In genomic region chr13:49538693-49539092, GRCm38 (mm10) we compare ENCODE assay signal across 33 mouse cellular contexts. TPM values are rescaled to one million over a fixed set of nuclear protein-coding genes. Genes with fewer than 3 reads are reported as not detected.
A peak's percentile ranks its signal among the peaks of the same experiment; 100 is the strongest.
DNase-seq lines count a peak whose midpoint lies in the region; ATAC-seq and TF ChIP-seq lines count a peak whose summit lies in the region.
"Had no signal": no experiment of that assay in that cellular context is flagged by ENCODE, and none has a peak within 500 bp of the region (broad histone marks: within the 10 kb centered on the region; RNA-seq: fewer than 3 reads in every experiment).

No protein-coding gene starts in this region.

- no peak overlapping the region for H3K4me2 ChIP-seq in kidney, postnatal 0 days (ENCODE audit: low read length)
- no peak overlapping the region for H3K4me2 ChIP-seq in embryonic facial prominence, embryonic 13.5 days
- no peak overlapping the region for H3K4me2 ChIP-seq in limb, embryonic 15.5 days
- H3K4me2 ChIP-seq: forebrain, embryonic 15.5 days; heart, embryonic 12.5 days; hindbrain, embryonic 15.5 days; kidney, embryonic 15.5 days; liver, embryonic 11.5 days; midbrain, embryonic 13.5 days; neural tube, embryonic 15.5 days had no signal

- no peak for TF ChIP-seq POLR2A in kidney, adult 2 months (IDR thresholded peaks at IDR 0.05; ENCODE audit: low read depth, low read length)

- H3K9ac ChIP-seq in kidney, postnatal 0 days (ENCODE audit: low read depth, low read length): no peak overlapping the region
- H3K9ac ChIP-seq in embryonic facial prominence, embryonic 13.5 days: no peak overlapping the region
- H3K9ac ChIP-seq in limb, embryonic 15.5 days: no peak overlapping the region
- H3K9ac ChIP-seq: forebrain, embryonic 15.5 days; heart, embryonic 12.5 days; hindbrain, embryonic 15.5 days; kidney, embryonic 15.5 days; midbrain, embryonic 13.5 days; neural tube, embryonic 15.5 days had no signal

- no peak overlapping the region for H3K27ac ChIP-seq in kidney, postnatal 0 days
- H3K27ac ChIP-seq in kidney, adult 2 months (ENCODE audit: insufficient read depth, low read depth, low read length): no peak overlapping the region
- peak overlapping the region; percentile 51; the same call in 1 of the 2 replicates for H3K27ac ChIP-seq in embryonic facial prominence, embryonic 13.5 days
- 0 out of 2 replicates have a peak overlapping the region, but pooled peaks have one; percentile 35 for H3K27ac ChIP-seq in limb, embryonic 15.5 days
- H3K27ac ChIP-seq: forebrain, embryonic 10.5 days; forebrain, embryonic 15.5 days; heart, adult 2 months; hindbrain, embryonic 10.5 days; hindbrain, embryonic 15.5 days; kidney, embryonic 15.5 days; layer of hippocampus, adult 2 months; midbrain, embryonic 13.5 days; neural tube, embryonic 15.5 days had no signal

- no peaks in the 10 kb centered on the region for H3K9me3 ChIP-seq in kidney, postnatal 0 days (replicated peaks; ENCODE audit: low read length)
- H3K9me3 ChIP-seq in embryonic facial prominence, embryonic 13.5 days: no peaks in the 10 kb centered on the region
- no peaks in the 10 kb centered on the region for H3K9me3 ChIP-seq in limb, embryonic 15.5 days
- H3K9me3 ChIP-seq: forebrain, embryonic 10.5 days; forebrain, embryonic 15.5 days; heart, embryonic 12.5 days; hindbrain, embryonic 10.5 days; hindbrain, embryonic 15.5 days; kidney, embryonic 15.5 days; midbrain, embryonic 13.5 days; neural tube, embryonic 15.5 days had no signal

- no peaks in the 10 kb centered on the region for H3K4me1 ChIP-seq in kidney, postnatal 0 days (replicated peaks; ENCODE audit: insufficient read depth, low read length)
- no peaks in the 10 kb centered on the region for H3K4me1 ChIP-seq in kidney, adult 2 months (ENCODE audit: control insufficient read depth, insufficient read depth, low read length)
- peaks cover 8% of the 10 kb centered on the region for H3K4me1 ChIP-seq in embryonic facial prominence, embryonic 13.5 days
- H3K4me1 ChIP-seq in limb, embryonic 15.5 days: peaks cover 4% of the 10 kb centered on the region; the same call in 1 of the 2 replicates
- H3K4me1 ChIP-seq: forebrain, embryonic 10.5 days; forebrain, embryonic 15.5 days; heart, embryonic 12.5 days; hindbrain, embryonic 10.5 days; hindbrain, embryonic 15.5 days; kidney, embryonic 15.5 days; midbrain, embryonic 13.5 days; neural tube, embryonic 15.5 days had no signal

- no peaks in the 10 kb centered on the region for H3K36me3 ChIP-seq in kidney, postnatal 0 days (ENCODE audit: insufficient read depth, low read length)
- H3K36me3 ChIP-seq in kidney, adult 2 months (ENCODE audit: control insufficient read depth, insufficient read depth, low read length): no peaks in the 10 kb centered on the region
- no peaks in the 10 kb centered on the region for H3K36me3 ChIP-seq in embryonic facial prominence, embryonic 13.5 days
- no peaks in the 10 kb centered on the region for H3K36me3 ChIP-seq in limb, embryonic 15.5 days
- H3K36me3 ChIP-seq: forebrain, embryonic 10.5 days; forebrain, embryonic 15.5 days; heart, embryonic 12.5 days; hindbrain, embryonic 10.5 days; hindbrain, embryonic 15.5 days; kidney, embryonic 15.5 days; midbrain, embryonic 13.5 days; neural tube, embryonic 15.5 days had no signal

- ATAC-seq in kidney, postnatal 0 days (replicated peaks; ENCODE audit: low FRiP score, low read depth): no peak
- ATAC-seq in embryonic facial prominence, embryonic 13.5 days (ENCODE audit: insufficient number of reproducible peaks, insufficient read depth, low FRiP score, low TSS enrichment, low read depth): no peak
- no peak for ATAC-seq in limb, embryonic 15.5 days (ENCODE audit: insufficient number of reproducible peaks, low FRiP score, low TSS enrichment, low read depth)
- no peak for ATAC-seq in monocyte, adult 5-6 weeks (replicated peaks; ENCODE audit: insufficient number of reproducible peaks, low FRiP score, low TSS enrichment, poor library complexity, severe bottlenecking)
- ATAC-seq: forebrain, embryonic 15.5 days; inflammation-experienced regulatory T-cells, adult 6 months; midbrain, embryonic 13.5 days had no signal

- H3K27me3 ChIP-seq in kidney, postnatal 0 days (ENCODE audit: insufficient read depth, low read length): no peaks in the 10 kb centered on the region
- H3K27me3 ChIP-seq in kidney, adult 2 months (replicated peaks; ENCODE audit: control insufficient read depth, insufficient read depth, low read length): no peaks in the 10 kb centered on the region
- no peaks in the 10 kb centered on the region for H3K27me3 ChIP-seq in embryonic facial prominence, embryonic 13.5 days
- H3K27me3 ChIP-seq in limb, embryonic 15.5 days: no peaks in the 10 kb centered on the region
- H3K27me3 ChIP-seq: forebrain, embryonic 15.5 days; heart, embryonic 12.5 days; hindbrain, embryonic 15.5 days; kidney, embryonic 15.5 days; midbrain, embryonic 13.5 days; neural tube, embryonic 15.5 days had no signal

- no peak overlapping the region for H3K4me3 ChIP-seq in kidney, postnatal 0 days (replicated peaks; ENCODE audit: low read depth, low read length)
- no peak overlapping the region for H3K4me3 ChIP-seq in kidney, adult 2 months (ENCODE audit: insufficient read depth, low read depth, low read length)
- H3K4me3 ChIP-seq in embryonic facial prominence, embryonic 13.5 days: no peak overlapping the region
- no peak overlapping the region for H3K4me3 ChIP-seq in limb, embryonic 15.5 days
- H3K4me3 ChIP-seq: forebrain, embryonic 10.5 days; forebrain, embryonic 15.5 days; heart, adult 2 months; heart, embryonic 12.5 days; hindbrain, embryonic 10.5 days; hindbrain, embryonic 15.5 days; kidney, embryonic 15.5 days; layer of hippocampus, adult 2 months; midbrain, embryonic 13.5 days; neural tube, embryonic 15.5 days had no signal

- 81% methylated on average over 1 of the region's 1 CpGs for WGBS in kidney, postnatal 0 days
- WGBS in kidney, adult 2 months: 79% methylated on average over 1 of the region's 1 CpGs
- WGBS in embryonic facial prominence, embryonic 13.5 days: 50% methylated on average over 1 of the region's 1 CpGs
- WGBS in limb, embryonic 15.5 days: 59% methylated on average over 1 of the region's 1 CpGs

- no peak for TF ChIP-seq CTCF in kidney, postnatal 0 days (IDR thresholded peaks at IDR 0.05; ENCODE audit: low read depth)
- no peak for TF ChIP-seq CTCF in kidney, adult 2 months (conservative IDR thresholded peaks at IDR 0.05; ENCODE audit: insufficient read depth, insufficient read length, low read depth, low read length)

- peak; percentile 53 for DNase-seq in kidney, postnatal 0 days (ENCODE audit: low spot score)
- DNase-seq in kidney, adult 2 months: no peak
- DNase-seq in neural tube, embryonic 10.5 days (ENCODE audit: extremely low spot score, low spot score): no peak
- no peak for DNase-seq in T-cell, adult 2 months (ENCODE audit: low spot score)
- DNase-seq: adrenal gland, adult 8-10 months; B cell, adult 2 months; cerebellum, adult 9-10 months; embryo, embryonic 11 days; heart, adult 2 months; heart, postnatal 10 days; kidney, adult 11 months; kidney, postnatal 36 days; left cerebral cortex, postnatal 4 days; lung, postnatal 4 days; retina, postnatal 1 day; right cerebral cortex, postnatal 14 days; thymus, postnatal 4 days had no signal

RNA-seq across cellular contexts. Expression of gene Aspn, which starts 5.5 kb away (rescaled TPM):
- polyA plus RNA-seq in kidney, postnatal 0 days (2015; fragmentation: Nextera tagmentation; extraction: Ambion mirVana): 24.9 and 30.2 TPM in 2 replicates
- 0.56 and 1.0 TPM in 2 replicates for polyA plus RNA-seq in kidney, adult 2 months (2012; rRNA removed)
- polyA plus RNA-seq in embryonic facial prominence, embryonic 13.5 days (2015; fragmentation: Nextera tagmentation; extraction: Ambion mirVana): 62.9 and 89.3 TPM in 2 replicates
- 159 and 242 TPM in 2 replicates for polyA plus RNA-seq in limb, embryonic 15.5 days (2015; fragmentation: Nextera tagmentation; extraction: Ambion mirVana)
- not detected in 3 replicates for total RNA-seq in monocyte, adult 5-6 weeks (2017)
- total RNA-seq: megakaryocyte-erythroid progenitor cell, adult 5-6 weeks had no signal

RNA-seq across cellular contexts. Expression of gene Ecm2, which starts 34.1 kb away (rescaled TPM):
- 2.5 TPM in 2 replicates for polyA plus RNA-seq in kidney, postnatal 0 days (2015; fragmentation: Nextera tagmentation; extraction: Ambion mirVana)
- 2.0 and 3.0 TPM in 2 replicates for polyA plus RNA-seq in kidney, adult 2 months (2012; rRNA removed)
- 1.3 and 1.4 TPM in 2 replicates for polyA plus RNA-seq in embryonic facial prominence, embryonic 13.5 days (2015; fragmentation: Nextera tagmentation; extraction: Ambion mirVana)
- polyA plus RNA-seq in limb, embryonic 15.5 days (2015; fragmentation: Nextera tagmentation; extraction: Ambion mirVana): 4.0 and 7.2 TPM in 2 replicates
- total RNA-seq in monocyte, adult 5-6 weeks (2017): 0.21 TPM in 1 of 3 replicates, not detected in the others
- total RNA-seq: megakaryocyte-erythroid progenitor cell, adult 5-6 weeks had no signal

RNA-seq across cellular contexts. Expression of gene Omd, which starts 43.6 kb away (rescaled TPM):
- 0.62 and 1.6 TPM in 2 replicates for polyA plus RNA-seq in kidney, postnatal 0 days (2015; fragmentation: Nextera tagmentation; extraction: Ambion mirVana)
- polyA plus RNA-seq in kidney, adult 2 months (2012; rRNA removed): 0.69 and 0.70 TPM in 2 replicates
- 14.6 and 18.8 TPM in 2 replicates for polyA plus RNA-seq in embryonic facial prominence, embryonic 13.5 days (2015; fragmentation: Nextera tagmentation; extraction: Ambion mirVana)
- polyA plus RNA-seq in limb, embryonic 15.5 days (2015; fragmentation: Nextera tagmentation; extraction: Ambion mirVana): 16.9 and 27.1 TPM in 2 replicates
- not detected in 3 replicates for total RNA-seq in monocyte, adult 5-6 weeks (2017)
- polyA plus RNA-seq: small intestine, adult 2 months had no signal

RNA-seq across cellular contexts. Expression of gene Tes3-ps, which starts 45.6 kb away (rescaled TPM):
- 0.54 and 0.66 TPM in 2 replicates for polyA plus RNA-seq in kidney, postnatal 0 days (2015; fragmentation: Nextera tagmentation; extraction: Ambion mirVana)
- not detected in 2 replicates for polyA plus RNA-seq in kidney, adult 2 months (2012; rRNA removed)
- polyA plus RNA-seq in embryonic facial prominence, embryonic 13.5 days (2015; fragmentation: Nextera tagmentation; extraction: Ambion mirVana): 1.4 and 2.7 TPM in 2 replicates
- polyA plus RNA-seq in limb, embryonic 15.5 days (2015; fragmentation: Nextera tagmentation; extraction: Ambion mirVana): 0.72 and 0.88 TPM in 2 replicates
- 1.9 to 2.1 TPM (median 2.0 TPM) in 3 replicates for total RNA-seq in monocyte, adult 5-6 weeks (2017)
- polyA plus RNA-seq: small intestine, adult 2 months had no signal

Comparison
In these comparisons a context has a peak if more than half of its experiments do, and no peak if none do; other contexts are left out.
1. RNA of gene Aspn, which starts 5.5 kb away (polyA plus RNA-seq): 159 to 242 TPM in limb, embryonic 15.5 days, 62.9 to 89.3 TPM in embryonic facial prominence, embryonic 13.5 days and 24.9 to 30.2 TPM in kidney, postnatal 0 days; 0.56 to 1.0 TPM in kidney, adult 2 months; every median in the first group is over 10 times any median in the second.
2. H3K27ac ChIP-seq: peak in embryonic facial prominence, embryonic 13.5 days (single experiment) and limb, embryonic 15.5 days (single experiment); none in kidney, postnatal 0 days (single experiment) and kidney, adult 2 months (single experiment).